Mouse (Mus musculus) ovary, postnatal 36 days (tissue): ENCODE measurements around the gene Ppif.
A peak's percentile ranks its signal among the peaks of the same experiment; 100 is the strongest.

Experiments
- DNase-seq: peaks from one replicate; pipeline ENCODE4 v3.0.0; 2022; ENCODE audit warnings: low spot score, mixed read lengths

Gene Ppif

DNA sequence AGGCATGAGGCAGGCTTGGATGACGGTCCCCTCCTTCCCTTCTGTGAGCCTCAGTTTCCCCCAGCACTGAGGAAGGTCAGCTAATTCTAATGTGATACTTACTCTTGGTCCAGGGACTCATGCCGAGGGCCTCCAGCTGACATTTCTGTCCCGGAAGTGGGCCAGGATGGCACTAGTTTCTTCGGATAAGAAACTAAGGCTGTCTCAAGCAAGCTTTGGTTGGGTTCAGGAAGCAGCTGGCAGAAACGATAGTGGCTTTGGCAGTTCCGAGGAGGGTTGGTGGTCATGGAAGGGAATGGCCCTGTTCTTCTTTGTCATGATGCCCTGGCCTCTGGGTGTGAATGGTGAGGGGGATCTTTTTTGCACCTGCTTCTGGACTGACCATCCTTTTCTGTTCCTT lies 1.1 kb downstream of the Ppif start:
- no peak for DNase-seq

DNA sequence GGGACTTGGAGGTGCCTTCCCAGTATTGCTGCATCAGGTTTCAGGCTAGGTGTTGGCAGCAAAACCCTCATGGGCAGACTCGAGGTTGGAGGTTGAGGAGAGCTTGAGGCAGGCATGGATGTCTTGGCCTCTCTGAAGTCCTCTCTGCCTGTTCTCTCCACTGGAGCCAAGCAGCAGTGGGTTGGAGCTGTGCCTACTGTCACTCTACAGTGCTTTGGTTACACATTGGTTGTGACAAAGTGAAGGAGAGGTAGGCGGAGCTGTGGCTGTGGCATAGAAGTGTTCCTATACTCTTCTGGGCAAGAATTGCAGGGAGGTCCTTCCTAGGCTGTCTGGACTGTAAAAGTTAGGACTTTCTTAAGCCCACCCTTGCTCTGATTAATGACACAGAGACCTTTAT lies 2.4 kb downstream of the Ppif start:
- DNase-seq = no peak

DNA sequence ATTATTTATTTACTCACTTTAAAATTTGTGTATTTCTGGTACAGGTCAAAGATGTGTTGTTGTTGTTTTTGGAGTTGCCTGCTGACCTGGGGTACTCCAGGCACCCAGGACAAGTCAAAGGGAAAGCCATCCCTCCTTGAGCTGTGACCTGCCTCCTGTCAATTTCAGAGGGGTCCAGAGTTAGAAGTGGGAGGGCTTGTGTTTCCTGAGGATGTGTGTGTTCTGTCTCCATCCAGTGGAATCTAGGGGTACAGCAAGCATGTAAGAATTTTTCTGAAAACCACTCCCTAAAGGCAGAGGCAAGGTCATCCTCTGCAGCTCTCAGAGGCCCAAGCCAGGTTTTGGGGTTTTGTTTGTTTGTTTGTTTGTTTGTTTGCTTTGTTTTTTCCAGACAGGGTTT lies 8.0 kb downstream of the Ppif start:
- DNase-seq = no peak

DNA sequence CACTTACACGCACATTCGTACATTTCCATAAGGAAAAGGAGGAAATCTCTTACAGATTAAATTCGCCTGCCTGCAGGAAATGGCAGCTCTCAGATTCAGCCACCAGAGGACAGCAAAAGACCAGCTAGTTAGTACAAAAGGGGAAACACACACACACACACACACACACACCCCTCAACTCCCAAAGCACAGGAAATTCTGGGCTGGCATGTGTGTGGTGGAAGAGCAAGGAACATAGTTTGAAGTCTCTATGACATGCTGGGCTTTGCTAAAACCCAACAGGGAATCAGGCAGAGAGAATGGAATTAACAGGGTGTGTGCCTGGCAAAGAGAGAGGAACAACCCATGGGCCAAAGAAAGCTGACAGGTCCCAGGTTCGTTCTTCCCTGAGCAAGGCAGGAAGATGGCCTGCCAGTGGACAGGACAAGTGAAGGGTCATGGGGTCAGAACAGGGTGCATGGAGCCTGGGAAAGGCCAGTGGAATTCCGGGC lies 13.8 kb downstream of the Ppif start:
- no peak for DNase-seq

DNA sequence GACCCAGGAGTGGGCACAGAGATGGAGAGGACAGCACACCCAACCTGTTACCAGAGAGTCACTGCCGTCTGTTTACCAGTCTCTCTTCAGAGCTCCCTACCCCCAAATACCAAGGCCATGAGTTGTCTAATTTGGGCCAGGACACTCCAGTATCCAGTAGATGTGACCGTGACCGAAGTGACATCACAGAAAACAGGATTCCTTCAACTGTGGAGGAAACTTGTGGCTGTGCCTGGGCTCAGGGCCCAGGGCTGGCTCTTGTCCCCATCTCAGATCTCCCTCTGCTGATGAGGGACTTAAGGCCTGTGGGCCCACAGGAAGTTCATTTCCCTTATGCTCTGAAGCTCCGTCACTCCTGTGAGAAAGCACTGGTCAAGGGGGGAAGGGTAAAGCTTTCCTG lies 14.5 kb downstream of the Ppif start:
- peak; percentile 46 for DNase-seq

DNA sequence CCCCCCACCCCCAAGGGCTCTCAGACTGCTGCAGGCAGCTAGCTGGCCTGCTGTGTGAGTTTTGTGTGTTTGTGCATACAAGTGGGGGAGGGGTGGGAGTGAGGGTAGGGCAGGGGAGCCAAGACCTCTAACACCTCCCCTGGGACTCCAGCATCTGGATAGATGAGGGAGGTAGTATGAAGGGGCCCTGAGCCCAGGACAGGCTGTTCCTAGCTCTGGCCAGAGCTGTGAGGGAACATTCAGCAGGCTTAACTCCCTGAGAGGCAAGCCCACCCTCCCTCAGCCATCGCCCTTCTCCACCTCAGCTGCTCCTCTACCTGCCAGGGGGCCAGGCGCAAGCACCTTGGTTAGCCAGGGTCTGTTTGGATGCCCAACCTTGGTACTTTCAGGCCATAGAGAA lies 15.0 kb downstream of the Ppif start:
- no peak for DNase-seq

DNA sequence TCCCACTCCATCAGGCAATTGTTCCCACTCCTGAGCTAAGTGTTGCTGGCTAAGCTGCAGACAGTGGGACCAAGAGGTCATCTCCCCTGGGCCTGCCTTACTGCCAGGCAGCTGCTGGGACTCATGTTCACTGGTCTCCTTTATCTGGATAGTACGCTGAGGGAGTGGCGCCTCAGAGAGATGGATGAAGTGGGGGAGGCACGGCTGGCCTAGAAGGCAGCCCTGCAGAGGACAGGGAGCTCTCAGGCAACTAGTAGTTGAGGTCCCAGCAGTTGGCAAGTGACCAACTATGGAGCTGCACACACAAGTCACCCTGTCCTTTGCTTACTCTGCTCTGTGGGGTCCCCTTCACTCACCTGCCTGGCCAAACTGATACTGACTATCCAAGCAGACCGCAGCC lies 16.1 kb downstream of the Ppif start:
- DNase-seq = peak; percentile 43

DNA sequence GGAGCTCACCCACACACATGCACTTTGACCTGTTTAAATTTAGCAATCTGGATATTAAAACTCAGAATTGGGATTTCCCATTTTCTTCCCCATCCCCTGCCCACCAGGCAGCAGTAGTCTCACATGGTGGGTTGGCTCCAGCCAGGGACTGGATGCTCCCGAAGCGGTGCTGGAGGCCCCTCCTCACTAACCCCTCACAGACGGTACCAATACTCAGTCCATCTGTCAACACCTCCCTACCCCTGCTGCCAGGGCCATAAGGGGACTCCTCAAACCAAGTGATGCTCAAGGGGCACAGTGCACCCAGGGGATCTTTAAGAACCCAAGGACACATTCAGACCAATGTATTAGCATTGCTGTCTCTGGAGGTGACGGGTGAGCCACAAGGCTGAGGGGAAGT lies 16.7 kb downstream of the Ppif start:
- no peak for DNase-seq

DNA sequence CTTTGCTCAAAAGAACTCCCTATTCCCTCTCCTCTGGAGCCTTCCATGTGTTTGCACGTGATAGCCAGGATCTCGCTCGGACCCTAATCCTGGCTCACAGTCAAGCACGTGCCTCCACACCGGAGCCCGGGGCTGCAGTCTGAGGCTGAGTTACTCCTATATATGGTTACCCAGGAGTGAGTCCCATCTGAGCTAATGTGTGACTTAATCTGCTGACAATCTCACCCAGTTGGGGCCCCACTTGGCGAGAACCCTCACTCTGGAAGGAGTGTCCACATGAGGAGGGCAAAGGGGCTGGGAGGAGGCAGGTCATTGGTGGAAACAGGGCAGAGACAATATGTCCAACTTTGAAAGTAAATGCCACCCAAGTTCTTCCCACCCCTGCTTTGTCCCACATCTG lies 17.2 kb downstream of the Ppif start:
- DNase-seq = no peak

DNA sequence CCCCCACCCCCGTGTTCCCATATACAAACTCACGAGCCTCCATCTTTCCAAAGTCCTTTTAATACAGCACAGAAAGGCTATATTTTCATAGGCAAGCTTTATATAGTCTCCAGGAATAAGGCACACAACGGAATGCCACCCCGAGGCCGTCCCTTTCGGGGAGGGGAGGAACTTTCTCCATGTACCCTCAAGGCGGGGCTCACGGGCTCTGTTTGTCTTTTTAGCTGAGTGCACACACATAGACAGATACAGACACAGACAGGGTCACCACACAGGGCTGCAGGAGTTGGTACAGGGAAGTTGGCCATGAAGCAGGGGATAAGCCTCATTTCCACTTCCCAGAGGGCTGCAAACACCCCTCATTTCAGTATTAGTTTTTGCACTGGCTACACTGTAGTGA lies 17.6 kb downstream of the Ppif start:
- no peak for DNase-seq

DNA sequence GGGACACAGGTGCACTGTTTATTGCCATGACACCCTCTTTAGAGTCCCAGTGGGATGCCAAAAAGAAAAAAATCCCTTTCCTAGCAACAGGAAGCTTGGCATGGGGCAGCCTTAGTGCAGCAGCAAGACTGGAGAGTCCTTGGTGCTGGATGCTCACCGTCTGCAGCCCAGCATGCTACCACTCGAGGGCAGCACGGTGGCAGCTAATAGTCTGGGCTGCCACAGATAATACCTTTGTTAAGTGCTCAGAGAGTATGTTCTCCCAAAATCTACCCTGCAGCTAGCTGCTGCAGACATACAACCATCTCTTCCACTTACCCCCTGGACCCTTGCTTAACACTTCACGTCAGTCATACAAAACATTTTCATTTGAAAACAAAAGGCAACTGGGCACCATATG lies 19.5 kb downstream of the Ppif start:
- no peak for DNase-seq

DNA sequence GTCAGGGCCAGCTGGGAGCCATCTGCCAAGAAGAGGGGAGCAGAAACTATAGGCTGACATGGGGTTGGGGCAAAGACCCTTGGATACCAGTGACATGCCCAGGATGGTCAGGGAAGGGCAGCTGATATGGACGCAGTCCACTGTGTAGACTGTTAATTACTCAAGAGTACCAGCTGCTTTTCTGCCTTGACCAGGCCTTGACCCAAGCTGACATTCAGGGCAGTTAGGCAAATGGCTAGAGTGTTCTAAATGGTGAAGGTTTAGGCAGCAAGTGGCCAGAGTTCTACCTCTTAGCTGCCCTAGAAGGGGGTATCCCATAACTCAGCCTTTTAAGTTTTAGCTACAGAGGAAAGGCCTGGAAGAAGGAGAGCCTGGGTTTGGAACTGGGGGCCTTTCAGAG lies 22.6 kb downstream of the Ppif start:
- no peak for DNase-seq

DNA sequence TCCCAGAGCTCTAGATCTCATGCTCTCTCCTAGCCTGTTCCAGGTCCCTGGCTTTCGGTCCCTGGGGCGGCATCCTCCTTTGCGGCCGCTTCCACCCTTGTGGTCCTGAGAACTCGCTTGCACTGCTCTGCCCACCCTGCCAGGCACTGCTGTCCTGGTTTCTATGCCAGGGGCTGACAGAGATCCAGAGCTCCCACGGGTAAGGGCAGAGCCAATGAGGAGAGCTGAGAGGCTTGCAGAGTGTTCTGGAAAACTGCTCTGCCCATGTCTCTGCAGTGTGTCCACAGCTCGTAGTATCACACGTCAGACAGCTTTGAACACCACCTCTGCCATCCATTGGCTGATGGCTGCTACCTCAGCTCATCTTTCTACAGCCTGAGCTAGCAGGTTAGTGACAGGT lies 23.8 kb downstream of the Ppif start:
- no peak for DNase-seq

DNA sequence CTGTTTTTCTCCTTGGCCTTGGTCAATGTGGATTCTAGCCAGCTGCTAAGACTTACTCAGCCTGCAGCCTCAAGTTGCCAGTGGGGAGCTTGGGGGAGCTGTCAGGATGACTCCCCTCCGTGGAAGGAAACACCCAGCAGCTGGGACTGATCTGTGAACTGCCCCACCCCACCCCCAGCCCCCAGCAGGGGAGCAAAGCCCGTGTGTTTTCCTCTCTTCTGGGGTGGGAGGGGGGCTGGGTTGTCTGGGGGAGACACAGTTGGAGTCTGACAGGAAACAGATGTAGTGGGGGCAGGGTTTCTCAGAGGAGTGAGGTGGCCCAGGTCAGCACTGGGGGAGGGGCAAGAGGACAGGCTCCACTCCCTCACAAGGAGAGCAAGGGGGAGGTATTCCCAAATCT lies 24.5 kb downstream of the Ppif start:
- DNase-seq = peak; percentile 47

DNA sequence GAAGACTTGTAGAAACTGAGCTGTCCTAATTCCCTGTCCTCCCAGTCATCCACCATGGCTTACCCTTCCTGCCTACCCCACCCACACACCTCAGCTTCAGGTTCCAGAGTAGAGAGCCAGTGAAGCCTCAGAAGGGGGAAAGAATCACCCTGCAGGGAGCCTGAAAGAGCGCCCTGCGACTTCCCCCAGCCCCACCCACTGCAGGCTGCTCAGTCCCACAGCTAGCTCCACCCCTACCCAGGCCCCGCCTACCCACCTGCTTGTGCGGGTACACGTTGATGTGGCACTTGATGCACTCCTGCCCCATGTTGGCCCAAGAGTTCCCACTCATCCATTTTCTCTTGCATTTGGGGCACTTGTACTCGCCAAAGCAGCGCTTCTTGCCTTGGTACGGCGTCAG lies 25.4 kb downstream of the Ppif start:
- DNase-seq = no peak

DNA sequence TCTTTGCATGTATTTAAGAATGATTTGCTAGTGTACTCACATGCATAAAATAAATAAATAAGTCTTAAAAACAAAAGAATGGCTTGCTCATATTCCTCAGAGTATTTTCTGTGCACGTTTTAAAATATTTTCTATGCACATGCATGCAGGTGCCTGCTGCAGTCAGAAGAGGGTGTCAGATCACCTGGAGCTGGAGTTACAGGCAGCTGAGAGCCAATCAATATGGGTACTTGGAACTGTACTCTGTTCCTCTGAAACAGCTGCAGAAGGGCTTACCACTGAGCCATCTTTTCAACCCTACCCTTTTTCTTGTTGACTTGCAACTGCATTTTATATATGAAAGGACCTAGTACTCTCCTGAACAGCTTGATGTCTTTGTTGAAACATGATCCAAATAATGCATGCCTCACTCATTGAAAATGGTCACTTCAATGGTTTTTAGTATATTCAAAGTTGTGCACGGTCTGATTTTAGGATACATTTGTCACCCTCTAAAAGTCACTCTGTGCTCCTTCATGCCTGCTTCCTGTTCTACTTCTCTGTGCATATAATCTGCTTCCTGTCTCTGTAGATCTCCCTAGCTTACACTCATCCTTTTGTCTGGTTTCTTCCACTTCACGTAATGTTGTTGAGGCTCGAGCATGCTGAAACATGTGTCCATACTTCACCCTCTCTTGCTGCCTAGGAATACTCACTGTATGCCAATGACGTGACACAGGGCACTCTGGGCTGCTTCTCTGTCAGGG lies 27.2 kb downstream of the Ppif start:
- no peak for DNase-seq

DNA sequence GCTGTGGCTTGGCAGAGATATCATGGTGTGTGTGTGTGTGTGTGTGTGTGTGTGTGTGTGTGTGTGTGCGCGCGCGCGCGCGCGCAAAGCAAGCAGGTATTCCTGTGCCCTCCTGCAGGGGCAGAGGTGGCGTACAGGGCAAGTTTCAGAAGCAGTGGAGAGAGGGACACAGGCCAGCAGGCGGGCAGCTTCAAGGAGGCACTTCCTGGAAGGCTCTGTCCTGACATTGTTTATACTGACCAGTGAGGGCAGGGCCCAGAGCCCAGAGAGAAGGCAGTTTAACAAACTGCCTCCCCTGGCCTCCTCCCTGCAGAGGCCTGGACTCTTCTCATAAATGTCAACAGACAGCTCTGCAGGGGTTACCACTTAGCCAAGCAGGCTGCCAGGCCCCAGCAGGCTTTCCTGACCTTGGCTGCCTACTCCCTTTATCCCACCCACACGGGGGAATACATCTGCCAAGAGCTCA lies 31.1 kb downstream of the Ppif start:
- peak; percentile 66 for DNase-seq

DNA sequence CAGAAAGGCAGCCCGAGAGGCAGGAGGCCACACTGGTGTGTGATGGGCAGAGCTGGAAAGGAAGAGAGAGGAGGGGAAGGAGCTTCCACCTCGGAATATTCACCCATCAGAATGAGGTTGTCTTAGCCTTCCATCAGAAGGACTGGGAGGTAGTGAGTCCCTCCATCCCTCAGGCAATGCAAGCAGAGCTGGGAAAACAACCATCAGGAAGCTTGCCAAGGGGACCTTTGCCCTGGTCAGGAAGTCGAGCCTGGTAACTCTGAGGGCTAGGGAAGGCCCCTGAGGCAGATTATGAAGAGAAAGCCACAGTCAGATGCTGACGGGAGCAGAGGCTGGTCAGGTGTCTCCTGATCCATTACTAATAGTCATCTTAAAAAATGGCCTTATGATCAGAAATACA lies 31.7 kb downstream of the Ppif start:
- DNase-seq = no peak

DNA sequence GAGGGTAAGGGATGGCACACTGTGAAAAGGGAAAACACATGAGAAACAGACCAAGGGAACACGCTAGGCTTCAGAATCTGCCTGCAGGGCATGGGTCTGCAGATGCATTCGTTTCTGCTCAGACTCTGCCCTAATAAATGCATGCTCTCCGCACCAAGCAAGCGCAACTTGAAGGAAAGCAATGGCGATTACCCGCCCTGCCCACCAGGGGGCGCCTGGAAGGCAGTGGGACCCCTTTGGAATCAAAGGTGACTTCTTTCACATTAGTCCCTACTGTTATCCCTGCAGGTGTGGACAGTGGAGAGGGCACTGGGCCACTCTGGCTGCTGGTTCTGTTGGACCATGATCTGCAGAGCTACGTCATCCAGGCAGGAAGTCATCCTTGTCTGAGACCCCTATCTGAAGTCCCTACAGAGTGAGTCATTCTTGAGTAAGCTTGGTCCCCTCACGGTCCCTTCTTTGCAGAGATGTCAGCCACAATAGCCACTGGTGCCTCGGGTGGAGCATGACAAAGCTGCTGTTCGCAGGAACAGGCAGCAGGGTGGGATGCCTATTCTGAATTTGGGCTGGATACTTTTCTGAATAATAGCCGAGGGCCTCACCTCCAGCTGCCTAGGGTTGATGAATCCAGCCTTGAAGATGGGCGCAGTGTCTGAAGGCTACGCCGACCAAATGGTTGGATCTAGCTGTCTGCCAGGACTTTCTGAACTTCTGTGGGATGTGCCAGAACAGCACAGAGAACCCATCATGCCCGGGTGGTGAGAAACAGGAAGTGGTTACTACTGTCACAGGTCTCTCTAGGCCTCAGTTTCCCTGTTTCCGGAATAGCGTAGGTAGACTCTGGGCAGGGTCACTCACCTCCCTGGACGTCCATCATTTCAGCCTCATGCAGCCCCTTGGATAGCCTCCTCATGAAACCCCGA lies 32.5 kb downstream of the Ppif start:
- peak; percentile 52 for DNase-seq

DNA sequence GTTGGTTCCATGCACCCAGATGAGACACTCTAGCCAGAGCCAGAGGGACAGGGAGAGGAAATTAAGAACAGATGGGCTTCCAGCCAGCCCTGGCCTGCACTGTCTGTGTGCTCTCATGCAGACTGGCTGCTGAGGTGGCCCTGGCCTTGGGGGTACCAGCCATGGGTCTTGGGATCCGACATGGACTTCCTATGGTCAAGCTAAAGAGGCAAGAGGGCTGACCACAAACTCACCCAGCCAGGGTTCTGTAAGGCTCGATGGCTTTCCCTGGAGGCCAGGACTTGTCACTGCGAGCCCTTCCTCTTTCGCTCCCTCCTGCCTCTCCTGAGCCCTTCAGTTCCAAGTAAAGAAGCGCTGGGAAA lies 33.2 kb downstream of the Ppif start:
- no peak for DNase-seq

DNA sequence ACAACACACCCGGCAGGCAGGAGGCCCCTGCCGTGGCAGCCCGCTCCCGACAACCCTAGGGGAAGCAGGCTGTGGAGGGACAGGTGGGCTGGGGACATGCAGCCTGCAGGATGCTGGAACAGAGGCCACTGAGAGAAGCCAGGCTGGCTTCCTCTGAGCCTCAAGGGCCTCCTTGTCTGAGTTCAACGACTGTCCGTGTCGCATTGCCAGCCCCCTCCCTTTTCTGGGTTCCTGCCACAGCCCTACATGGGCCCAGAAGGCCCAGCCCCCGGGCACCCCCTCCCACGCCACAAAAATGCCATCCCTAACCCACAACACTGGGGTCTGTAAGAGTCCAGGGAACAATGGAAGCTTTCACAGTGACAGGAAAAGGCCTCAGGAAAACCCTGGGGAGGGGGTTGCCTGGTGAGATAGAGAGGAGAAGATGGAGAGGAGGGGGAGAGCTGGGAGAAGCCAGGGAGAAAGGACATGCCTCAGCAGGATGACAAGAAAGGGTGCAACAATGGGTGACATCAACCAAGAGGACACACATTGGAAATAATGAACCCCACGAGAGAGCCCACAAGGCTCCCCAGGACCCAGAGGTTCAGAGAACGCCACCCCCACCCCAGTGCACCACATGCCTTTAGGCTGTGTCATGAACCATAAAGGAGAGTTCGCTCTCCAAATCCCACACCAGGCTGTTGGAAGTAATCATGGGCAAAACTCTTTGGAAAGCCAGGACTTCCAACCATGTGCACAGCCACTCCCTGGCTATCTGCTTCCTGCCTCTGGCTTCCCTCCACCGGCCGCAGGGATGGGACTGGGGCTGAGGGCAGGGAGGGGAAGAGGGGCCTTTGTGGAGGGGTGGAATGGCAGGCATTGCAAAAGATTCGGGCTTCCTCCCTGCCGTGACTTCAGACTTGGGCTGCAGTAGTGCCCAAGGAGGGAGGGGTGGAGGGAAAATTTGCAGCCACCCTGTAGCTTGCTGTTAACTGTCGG lies 41.1 kb downstream of the Ppif start:
- DNase-seq = no peak

DNA sequence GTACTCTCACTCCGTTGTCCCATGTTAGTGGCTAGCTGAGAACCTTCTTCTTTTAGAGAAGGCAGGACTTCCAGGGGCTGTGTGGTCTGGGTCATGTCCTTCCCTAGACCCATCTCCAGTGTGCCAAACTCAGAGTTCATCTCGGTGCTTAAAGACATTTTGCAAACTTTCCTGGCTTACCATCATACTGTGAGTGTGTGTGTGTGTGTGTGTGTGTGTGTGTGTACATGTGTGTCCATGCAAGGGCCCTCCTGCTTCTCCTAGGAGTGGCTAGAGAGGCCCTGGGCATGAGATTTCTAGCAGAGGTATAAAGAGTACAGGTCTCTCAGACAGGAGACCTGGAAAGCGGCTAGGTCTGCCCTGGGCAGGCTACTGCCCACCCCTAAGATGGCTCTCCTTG lies 42.2 kb downstream of the Ppif start:
- no peak for DNase-seq
